Mouse (Mus musculus) testis, adult 2 months (tissue): ENCODE results near the gene Icos.

Experiments
- CTCF ChIP-seq: fragments of 200-500 bp; IDR thresholded peaks from 2 replicates; pipeline ENCODE4 v1.5.1; 2012; ENCODE audit warnings: low read depth, mild to moderate bottlenecking, inconsistent platforms, low read length, moderate library complexity; ENCODE audit not compliant: control insufficient read depth, insufficient read depth, insufficient replicate concordance
- POLR2A ChIP-seq: fragments of 200-500 bp; IDR thresholded peaks from 2 replicates; pipeline ENCODE4 v1.6.1; 2012; ENCODE audit warnings: low read depth, mild to moderate bottlenecking, inconsistent platforms, low read length, moderate library complexity; ENCODE audit not compliant: control insufficient read depth

DNA sequence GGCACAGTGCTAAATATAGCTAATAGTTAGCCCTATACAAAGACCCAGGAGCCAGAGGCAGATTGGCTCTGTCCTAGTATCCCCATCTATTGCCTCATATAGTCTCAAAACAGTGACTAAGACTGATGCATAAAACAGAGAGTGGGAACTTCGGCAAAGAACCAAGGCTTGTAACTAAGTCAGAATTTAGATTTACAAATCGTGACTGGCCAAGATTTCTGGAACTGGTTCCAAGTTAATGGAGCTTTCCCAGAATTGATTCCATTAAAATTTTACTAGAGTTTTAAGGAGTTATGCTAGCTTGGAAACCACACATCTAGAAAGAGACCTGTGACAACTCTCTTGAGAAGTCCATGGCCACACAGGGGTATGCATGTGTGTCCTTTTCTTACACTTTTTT is 65.1 kb downstream of the Icos start:
- no peak for TF ChIP-seq CTCF
- no peak for TF ChIP-seq POLR2A
